Mouse (Mus musculus) CH12.LX (cell line): ENCODE results near the gene Gjd3.

ENCODE experiments used
- CTCF ChIP-seq, 2 experiments: IDR thresholded peaks in 1 of 2; conservative IDR thresholded peaks in 1 of 2; 2 replicates each; pipeline ENCODE4 v1.5.1; 2011 to 2012; ENCODE audit warnings: low read depth in 2 of 2, low read length in 2 of 2, improper control_type of control experiment in 1 of 2, inconsistent platforms in 1 of 2, mild to moderate bottlenecking in 1 of 2, moderate library complexity in 1 of 2
- EP300 ChIP-seq: IDR thresholded peaks from 2 replicates; pipeline ENCODE4 v1.6.1; 2011; ENCODE audit warnings: low read length, improper control_type of control experiment
- HCFC1 ChIP-seq: IDR thresholded peaks from 2 replicates; pipeline ENCODE4 v1.6.1; 2012; ENCODE audit warnings: low read depth, mild to moderate bottlenecking, inconsistent platforms, low read length, improper control_type of control experiment

DNA sequence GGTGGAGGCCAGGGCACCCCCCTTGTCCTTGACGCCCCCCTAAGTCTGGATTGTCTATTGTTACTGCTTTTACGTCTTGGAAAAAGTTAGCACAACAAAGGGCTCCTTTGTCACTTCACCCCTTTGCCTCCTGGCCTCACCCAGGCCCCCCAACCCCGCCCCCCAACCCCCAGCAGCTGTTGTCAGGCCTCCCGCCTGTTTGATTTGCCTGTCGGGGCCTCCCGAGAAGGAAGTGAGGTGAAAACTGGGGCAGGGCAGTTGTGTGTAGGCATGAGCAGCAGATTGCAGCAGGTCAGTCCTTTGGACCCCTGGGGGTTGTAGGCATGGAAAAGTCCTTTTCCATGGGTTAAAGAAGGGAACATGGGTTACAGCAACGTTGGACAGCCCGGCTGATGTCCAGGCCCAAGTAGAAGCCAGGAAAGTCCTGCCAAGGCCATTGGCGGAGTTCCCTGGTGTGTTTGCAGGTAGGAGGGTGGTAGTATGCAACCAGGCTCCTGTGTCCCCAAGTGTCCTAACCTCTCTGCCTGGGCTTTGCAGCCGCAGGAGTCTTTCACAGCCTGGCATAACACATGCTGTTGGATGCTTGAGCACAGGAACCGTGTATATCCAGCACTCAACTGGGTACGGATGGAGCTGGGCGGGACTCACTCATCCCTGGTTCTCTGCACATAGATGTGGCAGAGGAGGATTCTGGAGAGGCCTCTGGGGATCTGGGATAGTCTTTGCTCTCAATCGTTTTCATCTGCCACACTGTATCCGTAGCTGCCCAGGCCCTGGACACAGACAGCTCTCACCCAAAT is 18.0 kb downstream of the Gjd3 start:
- TF ChIP-seq CTCF (conservative IDR thresholded peaks at IDR 0.05 in 1 of 2, IDR thresholded peaks at IDR 0.05 in 1 of 2; ENCODE audit: low read depth in 2 of 2, low read length in 2 of 2), result no peak
- TF ChIP-seq EP300, result no peak
- no peak for TF ChIP-seq HCFC1
